Mouse (Mus musculus) limb, embryonic 10.5 days (tissue): ENCODE data around the gene Reln. TPM values are rescaled to one million over a fixed set of nuclear protein-coding genes. Genes with fewer than 3 reads are reported as not detected.

Experiments used
- DNase-seq: peaks from one replicate; pipeline ENCODE4 v3.0.0-alpha.2; 2017; ENCODE audit warnings: low spot score
- H3K27ac ChIP-seq: fragments of 300-500 bp; sonication (generic); 2 replicates; pipeline ENCODE4 v1.5.1; 2016; ENCODE audit warnings: mild to moderate bottlenecking
- H3K27me3 ChIP-seq: fragments of 300-500 bp; sonication (generic); 2 replicates; pipeline ENCODE4 v1.6.1; 2016; ENCODE audit warnings: low read depth, mild to moderate bottlenecking; ENCODE audit not compliant: poor library complexity, severe bottlenecking
- H3K36me3 ChIP-seq: fragments of 300-500 bp; sonication (generic); 2 replicates; pipeline ENCODE4 v1.6.1; 2016; ENCODE audit warnings: mild to moderate bottlenecking, moderate library complexity
- H3K4me1 ChIP-seq: fragments of 300-500 bp; sonication (generic); 2 replicates; pipeline ENCODE4 v1.6.1; 2016
- H3K4me3 ChIP-seq: fragments of 300-500 bp; sonication (generic); 2 replicates; pipeline ENCODE4 v1.5.1; 2016; ENCODE audit warnings: mild to moderate bottlenecking, moderate library complexity
- H3K9me3 ChIP-seq: fragments of 300-500 bp; sonication (generic); replicated peaks from 2 replicates; pipeline ENCODE4 v1.6.1; 2016; ENCODE audit warnings: mild to moderate bottlenecking
- WGBS: fragments of 180-500 bp; shearing (Covaris S2); methylation state at CpG from one replicate; pipeline ENCODE4 v1.1.7; 2016; 5-methylcytosine and 5-hydroxymethylcytosine counted together
- polyA plus RNA-seq: library from polyadenylated mRNA; unstranded; fragments of >200 nt; fragmentation: Nextera tagmentation; extraction: Ambion mirVana; gene quantifications from 2 replicates; pipeline ENCODE4 v1.2.1, GENCODE M21; 2016

Gene Reln
- polyA plus RNA-seq = 0.71 and 1.2 TPM in 2 replicates

GRCm38 (mm10) chr5:22344556-22344975, at the start of gene Reln:
Gene Reln (minus strand): TSS chr5:22344702.
- Histone ChIP-seq H3K9me3 (no peaks in the 10 kb centered on the region), H3K4me1 (peaks cover 24% of the 10 kb centered on the region), H3K27me3 (peaks cover 94% of the 10 kb centered on the region), H3K4me3 (peak within 1 kb of the TSS; percentile 64), H3K27ac (peak within 1 kb of the TSS; percentile 78), H3K36me3 (no peaks in the 10 kb centered on the region)
- under 1% methylated on average over 42 of the region's 68 CpGs for WGBS
- DNase-seq = peak; percentile 69

DNA sequence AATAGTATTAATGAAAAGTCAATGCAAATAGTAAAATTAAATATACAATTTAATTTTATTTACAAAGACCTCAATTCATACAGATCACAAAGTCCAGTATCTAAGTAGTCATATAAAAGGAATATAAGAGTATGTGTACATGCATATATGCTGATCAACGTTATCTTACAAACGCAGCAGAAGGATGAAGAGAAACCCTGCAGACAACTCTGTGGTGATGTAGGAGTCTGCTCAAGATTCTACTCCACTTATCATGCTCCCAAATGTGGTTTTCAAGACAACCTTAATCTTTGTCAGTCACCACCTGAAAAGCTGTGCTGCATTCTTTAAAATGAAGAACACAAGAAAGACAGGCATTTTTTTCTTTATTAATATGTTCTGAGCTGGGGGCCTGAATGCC, 44.0 kb upstream of the Reln start:
- no peak for DNase-seq

DNA sequence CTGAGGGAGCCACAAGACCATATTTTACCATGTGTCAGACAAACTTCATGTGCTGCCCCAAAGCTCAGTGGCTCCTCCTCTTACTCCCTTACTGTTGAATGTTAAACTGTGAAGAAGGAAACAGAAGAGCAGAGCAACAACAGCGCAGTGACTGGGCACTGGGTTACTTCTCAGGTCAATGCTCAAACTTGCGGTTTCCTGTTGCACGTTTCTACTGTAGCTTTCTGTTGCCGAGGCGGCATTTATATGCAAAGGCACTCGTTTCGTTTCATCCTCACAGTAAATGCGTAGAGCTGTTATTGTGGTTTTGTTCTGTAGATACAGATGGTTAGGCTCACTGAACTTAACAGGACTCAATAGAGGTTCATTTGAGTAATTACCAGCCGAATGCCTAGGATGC, 16.0 kb upstream of the Reln start:
- Histone ChIP-seq H3K4me1 (no peaks in the 10 kb centered on the region), H3K36me3 (no peaks in the 10 kb centered on the region), H3K4me3 (no peak overlapping the region), H3K27ac (no peak overlapping the region), H3K27me3 (no peaks in the 10 kb centered on the region), H3K9me3 (no peaks in the 10 kb centered on the region)
- DNase-seq = no peak
- WGBS = 79% methylated on average over 9 of the region's 9 CpGs

More for the DNA sequence above, 44.0 kb upstream of the Reln start:
- Histone ChIP-seq H3K27ac (no peak overlapping the region), H3K36me3 (no peaks in the 10 kb centered on the region), H3K27me3 (no peaks in the 10 kb centered on the region), H3K4me3 (no peak overlapping the region), H3K9me3 (no peaks in the 10 kb centered on the region), H3K4me1 (no peaks in the 10 kb centered on the region)
- 87% methylated on average over 2 of the region's 2 CpGs for WGBS

DNA sequence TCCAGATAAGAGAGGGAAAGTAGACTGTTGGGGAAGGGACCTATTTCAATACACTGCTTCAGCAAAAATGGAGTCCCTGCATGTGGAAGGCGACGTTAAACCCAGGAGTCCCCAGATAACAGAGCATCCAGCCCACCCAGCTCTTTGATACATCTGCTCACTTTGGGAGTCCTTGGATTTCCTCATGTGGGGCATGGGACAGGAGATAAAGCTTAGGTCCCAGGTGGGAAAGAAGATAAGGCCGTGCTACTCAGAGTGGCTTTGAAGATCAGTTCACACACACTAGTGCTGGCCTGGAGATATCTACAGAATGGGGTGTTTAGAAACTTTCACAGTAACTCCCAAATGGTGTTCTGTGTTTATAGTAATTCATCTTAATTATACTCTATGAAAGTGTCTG, 3.9 kb upstream of the Reln start:
- Histone ChIP-seq H3K36me3 (no peaks in the 10 kb centered on the region), H3K9me3 (no peaks in the 10 kb centered on the region), H3K4me3 (no peak overlapping the region), H3K4me1 (peaks cover 23% of the 10 kb centered on the region), H3K27ac (no peak overlapping the region), H3K27me3 (peaks cover 60% of the 10 kb centered on the region)
- 71% methylated on average over 3 of the region's 3 CpGs for WGBS
- DNase-seq = no peak

DNA sequence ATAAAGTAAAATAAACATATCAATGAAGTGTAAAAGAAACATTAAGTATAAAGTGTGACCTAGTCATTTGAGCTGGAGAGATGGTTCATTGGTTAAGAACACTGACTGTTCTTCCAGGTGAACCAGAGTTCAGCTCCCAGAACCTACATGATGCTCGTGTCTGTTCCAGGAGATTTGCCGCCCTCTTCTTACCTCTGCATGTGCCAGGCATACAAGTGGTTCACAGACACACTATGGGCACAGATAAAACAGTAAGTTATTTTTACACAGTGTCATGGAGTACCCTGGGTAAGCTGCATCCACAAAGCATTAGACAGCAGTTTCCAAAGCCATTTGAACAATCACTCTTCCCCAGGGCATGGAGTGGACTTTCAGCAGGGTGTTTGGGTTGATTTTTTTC, 3.2 kb upstream of the Reln start:
- DNase-seq = no peak
- 89% methylated on average over 2 of the region's 2 CpGs for WGBS
- H3K9me3 ChIP-seq = no peaks in the 10 kb centered on the region
- peaks cover 24% of the 10 kb centered on the region for H3K4me1 ChIP-seq
- no peak overlapping the region for H3K27ac ChIP-seq
- no peaks in the 10 kb centered on the region for H3K36me3 ChIP-seq
- H3K4me3 ChIP-seq = no peak overlapping the region
- peaks cover 66% of the 10 kb centered on the region for H3K27me3 ChIP-seq

- Histone ChIP-seq H3K9me3 (no peaks in the 10 kb centered on the region), H3K27ac (no peak overlapping the region), H3K27me3 (peaks cover 83% of the 10 kb centered on the region), H3K4me3 (no peak overlapping the region), H3K4me1 (peaks cover 24% of the 10 kb centered on the region), H3K36me3 (no peaks in the 10 kb centered on the region)
- DNase-seq = no peak
- WGBS = 35% methylated on average over 14 of the region's 14 CpGs
Observed at GRCm38 (mm10) chr5:22345894-22346635, 1.6 kb upstream of the Reln start.

GRCm38 (mm10) chr5:22344976-22345651, 612 bp upstream of the Reln start:
- H3K4me3 ChIP-seq = peak overlapping the region; percentile 64
- no peaks in the 10 kb centered on the region for H3K9me3 ChIP-seq
- peaks cover 93% of the 10 kb centered on the region for H3K27me3 ChIP-seq
- DNase-seq = peak; percentile 62
- H3K27ac ChIP-seq = peak overlapping the region; percentile 78
- H3K4me1 ChIP-seq = peaks cover 24% of the 10 kb centered on the region
- H3K36me3 ChIP-seq = no peaks in the 10 kb centered on the region
- under 1% methylated on average over 56 of the region's 58 CpGs for WGBS

DNA sequence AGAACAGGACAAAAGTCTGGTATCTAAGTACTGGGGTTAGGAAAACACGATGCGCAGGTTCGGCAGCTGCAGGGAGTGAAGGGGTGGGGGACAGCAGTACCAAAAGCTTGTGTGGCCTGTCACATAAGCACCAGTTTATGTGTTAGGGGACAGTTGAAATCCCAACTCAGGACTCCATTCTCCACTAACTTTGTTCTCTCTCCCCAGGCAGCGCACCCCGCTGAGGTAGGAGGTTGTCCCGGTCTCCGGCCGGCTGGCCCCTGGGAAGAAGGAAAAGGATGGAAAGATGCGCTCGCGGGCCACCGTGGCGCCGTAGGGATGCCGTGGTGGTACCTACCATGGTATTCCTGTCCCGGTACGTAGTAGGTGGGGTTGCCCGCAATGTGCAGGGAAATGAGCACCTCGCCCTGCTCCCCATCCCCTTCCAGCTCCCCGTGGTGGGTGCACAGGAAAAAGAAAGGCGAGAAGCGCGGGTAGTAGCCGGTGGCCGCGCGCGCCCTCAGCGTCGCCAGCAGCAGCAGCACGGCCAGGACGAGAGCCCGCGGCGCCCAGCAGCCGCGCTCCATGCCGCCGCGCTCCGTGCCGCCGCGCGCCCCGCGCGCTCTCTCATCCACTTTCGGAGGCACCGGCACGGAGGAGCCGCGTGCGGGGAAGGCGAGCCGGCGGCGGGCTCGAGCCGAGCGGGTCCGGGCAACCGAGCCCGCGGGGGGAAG, 503 bp downstream of the Reln start:
- H3K9me3 ChIP-seq = no peaks in the 10 kb centered on the region
- H3K4me1 ChIP-seq = peaks cover 24% of the 10 kb centered on the region
- DNase-seq = peak; percentile 62
- H3K4me3 ChIP-seq = peak overlapping the region; percentile 64
- H3K36me3 ChIP-seq = no peaks in the 10 kb centered on the region
- peak overlapping the region; percentile 78 for H3K27ac ChIP-seq
- WGBS = under 1% methylated on average over 65 of the region's 65 CpGs
- H3K27me3 ChIP-seq = peaks cover 89% of the 10 kb centered on the region

DNA sequence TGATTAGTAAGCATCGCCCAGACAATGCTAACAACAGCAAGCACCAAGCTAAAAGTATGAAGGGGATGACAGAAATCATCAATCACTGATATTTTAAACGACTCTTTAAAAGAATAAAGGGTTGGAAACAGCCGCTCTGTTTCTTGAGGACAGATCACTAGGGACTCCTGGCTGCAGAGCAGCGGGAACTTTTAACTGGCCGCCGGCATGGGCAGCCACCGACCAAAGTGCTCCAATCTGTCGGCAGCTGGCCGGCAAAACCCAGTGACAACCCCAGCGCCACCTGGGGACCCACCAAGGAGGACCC, 1.0 kb downstream of the Reln start:
- H3K4me3 ChIP-seq = peak overlapping the region; percentile 64
- no peak overlapping the region for H3K27ac ChIP-seq
- no peaks in the 10 kb centered on the region for H3K36me3 ChIP-seq
- H3K9me3 ChIP-seq = no peaks in the 10 kb centered on the region
- H3K27me3 ChIP-seq = peaks cover 84% of the 10 kb centered on the region
- no peak for DNase-seq
- H3K4me1 ChIP-seq = peaks cover 24% of the 10 kb centered on the region
- under 1% methylated on average over 10 of the region's 10 CpGs for WGBS

DNA sequence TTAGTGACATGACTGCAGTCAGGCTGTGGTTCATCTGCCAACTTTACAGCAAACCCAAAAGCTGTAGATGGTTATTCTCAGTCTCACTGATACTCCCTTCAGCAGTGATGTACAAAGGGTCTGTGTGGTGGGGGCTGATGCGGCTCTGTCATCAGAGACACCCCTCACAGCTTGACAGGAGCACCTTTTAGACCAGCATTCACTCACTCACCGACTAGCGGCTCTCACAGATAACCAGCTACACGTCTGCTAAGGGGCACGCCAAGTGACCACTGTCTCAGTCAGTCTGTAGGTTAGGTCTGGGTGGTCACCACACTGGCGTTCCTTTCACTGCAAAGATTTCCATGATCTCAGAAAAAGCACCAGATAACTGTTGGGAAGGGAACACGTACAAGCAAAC, 2.0 kb downstream of the Reln start:
- peaks cover 75% of the 10 kb centered on the region for H3K27me3 ChIP-seq
- no peak for DNase-seq
- H3K9me3 ChIP-seq = no peaks in the 10 kb centered on the region
- whole genome bisulfite sequencing = 77% methylated on average over 7 of the region's 7 CpGs
- H3K36me3 ChIP-seq = no peaks in the 10 kb centered on the region
- no peak overlapping the region for H3K4me3 ChIP-seq
- H3K4me1 ChIP-seq = peaks cover 24% of the 10 kb centered on the region
- H3K27ac ChIP-seq = no peak overlapping the region

DNA sequence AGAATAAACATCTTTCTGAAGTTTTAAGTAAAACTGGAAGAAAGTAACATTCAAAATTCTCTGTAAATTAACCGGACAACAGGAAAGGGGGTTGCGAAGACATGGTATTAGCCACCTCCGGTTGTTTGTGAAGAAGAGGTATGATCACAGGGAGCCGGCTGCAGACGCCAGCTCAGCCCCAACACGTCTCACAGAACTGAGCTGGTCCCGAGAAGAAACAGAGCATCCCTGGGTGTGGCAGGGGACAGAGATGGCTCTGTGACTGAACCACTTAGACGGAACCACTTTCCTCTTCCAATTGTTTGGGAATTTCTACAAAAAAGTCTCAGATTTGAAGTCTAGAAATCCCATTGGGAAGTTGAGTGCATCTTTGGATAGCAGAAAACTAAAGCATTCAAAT, 3.5 kb downstream of the Reln start:
- no peaks in the 10 kb centered on the region for H3K9me3 ChIP-seq
- H3K4me1 ChIP-seq = peaks cover 24% of the 10 kb centered on the region
- H3K4me3 ChIP-seq = no peak overlapping the region
- WGBS = 86% methylated on average over 8 of the region's 8 CpGs
- no peaks in the 10 kb centered on the region for H3K36me3 ChIP-seq
- no peak overlapping the region for H3K27ac ChIP-seq
- H3K27me3 ChIP-seq = peaks cover 60% of the 10 kb centered on the region
- DNase-seq = no peak

- no peaks in the 10 kb centered on the region for H3K36me3 ChIP-seq
- H3K4me3 ChIP-seq = no peak overlapping the region
- DNase-seq = no peak
- H3K9me3 ChIP-seq = no peaks in the 10 kb centered on the region
- no peaks in the 10 kb centered on the region for H3K4me1 ChIP-seq
- H3K27ac ChIP-seq = no peak overlapping the region
- H3K27me3 ChIP-seq = peaks cover 4% of the 10 kb centered on the region; the same call in 1 of the 2 replicates
- 69% methylated on average over 3 of the region's 3 CpGs for WGBS
Observed at GRCm38 (mm10) chr5:22335408-22335807, 9.1 kb downstream of the Reln start.

DNA sequence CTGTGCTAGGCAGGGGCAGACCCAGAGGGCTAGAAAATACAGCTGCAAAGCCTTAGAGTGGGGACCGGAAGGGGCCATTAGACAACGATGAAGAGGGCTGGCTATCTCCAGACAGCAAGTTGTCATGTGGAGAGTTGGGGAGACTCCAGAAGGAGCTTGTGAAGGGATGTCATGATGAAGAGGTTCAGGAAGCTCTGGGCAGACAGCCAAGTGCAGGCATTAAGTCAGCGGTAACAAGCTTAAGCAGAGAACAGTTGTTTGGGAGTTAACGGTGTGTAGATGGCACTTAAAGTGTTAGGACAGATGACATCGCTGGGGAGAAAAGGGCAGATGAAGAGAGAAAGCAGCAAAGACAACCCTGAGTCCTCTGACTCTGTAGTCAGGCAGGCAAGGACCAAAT, 13.7 kb downstream of the Reln start:
- Histone ChIP-seq H3K27me3 (no peaks in the 10 kb centered on the region), H3K4me3 (no peak overlapping the region), H3K27ac (no peak overlapping the region), H3K9me3 (no peaks in the 10 kb centered on the region), H3K4me1 (no peaks in the 10 kb centered on the region), H3K36me3 (no peaks in the 10 kb centered on the region)
- WGBS = 85% methylated on average over 5 of the region's 5 CpGs
- DNase-seq = no peak
